Mouse (Mus musculus) stomach, postnatal 0 days (tissue): ENCODE data around the gene Ubtf.

Experiments used
- CTCF ChIP-seq: IDR thresholded peaks from 2 replicates; pipeline ENCODE4 v1.5.1; 2016; ENCODE audit warnings: antibody characterized with exemption, low read depth, mild to moderate bottlenecking, moderate library complexity
- EP300 ChIP-seq: optimal IDR thresholded peaks from 2 replicates; pipeline ENCODE3; 2016; ENCODE audit warnings: antibody characterized with exemption

DNA sequence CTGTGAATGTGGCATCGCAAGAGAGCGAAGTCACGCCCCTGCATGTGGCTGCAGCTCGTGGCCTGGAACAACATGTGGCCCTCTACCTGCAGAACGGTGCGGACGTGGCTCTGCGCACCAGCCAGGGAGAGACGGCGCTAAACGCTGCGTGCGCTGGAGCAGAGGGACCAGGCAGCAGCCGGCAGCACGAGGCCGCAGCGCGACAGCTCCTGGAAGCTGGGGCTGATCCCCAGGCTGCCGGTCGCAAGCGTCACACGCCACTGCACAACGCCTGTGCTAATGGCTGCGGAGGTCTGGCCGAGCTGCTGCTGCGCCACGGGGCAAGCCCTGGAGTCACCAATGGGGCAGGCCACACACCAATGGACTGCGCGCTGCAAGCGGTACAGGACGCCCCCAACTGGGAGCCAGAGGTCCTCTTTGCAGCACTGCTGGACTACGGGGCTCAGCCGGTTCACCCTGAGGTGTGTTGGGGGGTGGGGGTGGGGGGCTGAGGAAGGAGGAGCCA lies 43.1 kb downstream of the Ubtf start:
- no peak; the same call in 1 of the 2 replicates for TF ChIP-seq CTCF
- TF ChIP-seq EP300 = no peak
